Mouse (Mus musculus) cerebellum, adult 11 months (tissue): ENCODE measurements around the gene Sox1.

Experiments used
- DNase-seq: peaks from one replicate; pipeline ENCODE4 v3.0.0; 2022

The Sox1 gene

GRCm38 (mm10) chr8:12395071-12396031, at the start of gene Sox1:
Sox1 (plus strand) TSS chr8:12395295.
- peak; percentile 24 for DNase-seq

GRCm38 (mm10) chr8:12345881-12346280, 49.2 kb upstream of the Sox1 start:
- DNase-seq: no peak

- DNase-seq: no peak
Measured at GRCm38 (mm10) chr8:12346870-12347269, 48.2 kb upstream of the Sox1 start.

- no peak for DNase-seq
Measured at GRCm38 (mm10) chr8:12348306-12348705, 46.8 kb upstream of the Sox1 start.

GRCm38 (mm10) chr8:12349591-12349990, 45.5 kb upstream of the Sox1 start:
- DNase-seq: no peak

GRCm38 (mm10) chr8:12351121-12351520, 44.0 kb upstream of the Sox1 start:
- DNase-seq: no peak

GRCm38 (mm10) chr8:12354406-12355025, 40.6 kb upstream of the Sox1 start:
- DNase-seq: no peak

GRCm38 (mm10) chr8:12368161-12368560, 26.9 kb upstream of the Sox1 start:
- no peak for DNase-seq

GRCm38 (mm10) chr8:12368856-12369255, 26.2 kb upstream of the Sox1 start:
- no peak for DNase-seq

GRCm38 (mm10) chr8:12381111-12381510, 14.0 kb upstream of the Sox1 start:
- DNase-seq: no peak

- no peak for DNase-seq
Measured at GRCm38 (mm10) chr8:12382707-12383561, 12.2 kb upstream of the Sox1 start.

GRCm38 (mm10) chr8:12383979-12384890, 10.9 kb upstream of the Sox1 start:
- no peak for DNase-seq

- no peak for DNase-seq
Measured at GRCm38 (mm10) chr8:12384996-12385685, 10.0 kb upstream of the Sox1 start.

- DNase-seq: no peak
Measured at GRCm38 (mm10) chr8:12385686-12386488, 9.2 kb upstream of the Sox1 start.

GRCm38 (mm10) chr8:12386530-12387222, 8.4 kb upstream of the Sox1 start:
- DNase-seq: no peak

- DNase-seq: no peak
Measured at GRCm38 (mm10) chr8:12387223-12387860, 7.8 kb upstream of the Sox1 start.

GRCm38 (mm10) chr8:12387901-12388300, 7.2 kb upstream of the Sox1 start:
- DNase-seq: no peak

- DNase-seq: no peak
Measured at GRCm38 (mm10) chr8:12388390-12389115, 6.5 kb upstream of the Sox1 start.

GRCm38 (mm10) chr8:12389116-12389471, 6.0 kb upstream of the Sox1 start:
- no peak for DNase-seq
